Mouse (Mus musculus) liver, adult 2 months (tissue): Measurements from ENCODE around the gene Msrb1.

Source experiments
- CTCF ChIP-seq: fragments of 200-500 bp; IDR thresholded peaks from 2 replicates; pipeline ENCODE4 v1.5.1; 2011; ENCODE audit warnings: low read depth, low read length, control low read depth
- POLR2A ChIP-seq: fragments of 200-500 bp; IDR thresholded peaks from 2 replicates; pipeline ENCODE4 v1.6.1; 2011; ENCODE audit warnings: low read length, control low read depth; ENCODE audit not compliant: insufficient read depth; ENCODE audit errors: extremely low read depth

DNA sequence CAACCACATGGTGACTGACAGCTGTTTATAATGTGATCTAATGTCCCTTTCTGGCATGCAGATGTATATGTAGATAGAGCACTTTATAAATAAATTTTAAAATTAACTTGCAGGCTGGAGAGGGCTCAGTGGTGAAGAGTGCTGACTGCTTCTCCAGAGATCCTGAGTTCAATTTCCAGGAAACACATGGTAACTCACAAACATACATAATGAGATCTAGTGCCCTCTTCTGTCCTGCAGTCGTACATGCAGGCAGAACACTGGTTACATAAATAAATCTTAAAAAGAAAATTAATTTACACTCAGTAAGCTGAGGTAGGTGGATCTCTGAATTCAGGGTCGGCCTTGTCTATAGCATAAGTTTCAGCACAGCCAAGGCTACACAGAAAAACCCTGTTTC, 27.8 kb upstream of the Msrb1 start:
- TF ChIP-seq POLR2A, result no peak
- TF ChIP-seq CTCF, result no peak
